Mouse (Mus musculus): ENCODE results near the gene Arl3. TPM values are rescaled to one million over a fixed set of nuclear protein-coding genes. Genes with fewer than 3 reads are reported as not detected.

Gene Arl3
- polyA plus RNA-seq, 1 experiment from 2014 or later = 192 TPM

DNA sequence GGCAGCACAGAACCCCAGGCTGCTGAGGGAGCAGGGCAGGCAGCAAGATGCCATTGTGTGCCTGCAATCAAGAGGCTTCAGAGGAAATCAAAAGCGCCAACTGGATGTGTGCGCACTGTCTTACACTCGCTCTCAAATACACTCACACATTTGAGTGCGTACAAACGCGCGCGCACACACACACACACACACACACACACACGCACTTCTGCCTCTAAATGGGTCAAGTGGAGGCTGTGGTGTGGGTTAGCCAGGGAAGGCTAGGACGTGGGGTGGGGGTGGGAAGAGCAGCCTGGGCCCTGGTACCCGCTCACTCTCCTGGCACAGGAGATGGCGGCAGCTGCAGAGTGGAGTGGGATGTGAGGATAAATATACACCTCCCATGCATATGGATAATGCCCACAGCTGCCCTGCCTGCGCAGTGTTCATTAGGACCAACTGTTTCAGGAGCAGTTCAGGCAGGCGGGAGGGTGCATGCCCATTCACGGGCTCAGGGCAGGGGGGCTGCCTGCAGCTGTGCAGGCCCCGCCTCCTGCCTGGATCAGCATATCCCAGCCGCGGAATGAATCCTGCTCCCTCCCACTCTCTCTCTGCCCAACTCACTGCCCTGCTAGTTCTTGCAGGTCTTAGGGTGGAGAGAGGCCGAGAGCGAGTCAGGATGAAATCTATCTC is 49.4 kb downstream of the Arl3 start:
- peak; percentile 89 for ATAC-seq (ENCODE audit: insufficient number of reproducible peaks, insufficient read depth, low FRiP score, low TSS enrichment, low read depth)
- H3K36me3 ChIP-seq = no peaks in the 10 kb centered on the region
- H3K9ac ChIP-seq = peak overlapping the region; percentile 47; the same call in 1 of the 2 replicates
- H3K4me2 ChIP-seq = peak overlapping the region; percentile 64
- whole genome bisulfite sequencing = 5% methylated on average over 20 of the region's 20 CpGs
- H3K27me3 ChIP-seq = no peaks in the 10 kb centered on the region
- peaks cover 62% of the 10 kb centered on the region for H3K4me1 ChIP-seq
- peak overlapping the region; percentile 83 for H3K27ac ChIP-seq
- H3K4me3 ChIP-seq = peak overlapping the region; percentile 32
- H3K9me3 ChIP-seq = no peaks in the 10 kb centered on the region

DNA sequence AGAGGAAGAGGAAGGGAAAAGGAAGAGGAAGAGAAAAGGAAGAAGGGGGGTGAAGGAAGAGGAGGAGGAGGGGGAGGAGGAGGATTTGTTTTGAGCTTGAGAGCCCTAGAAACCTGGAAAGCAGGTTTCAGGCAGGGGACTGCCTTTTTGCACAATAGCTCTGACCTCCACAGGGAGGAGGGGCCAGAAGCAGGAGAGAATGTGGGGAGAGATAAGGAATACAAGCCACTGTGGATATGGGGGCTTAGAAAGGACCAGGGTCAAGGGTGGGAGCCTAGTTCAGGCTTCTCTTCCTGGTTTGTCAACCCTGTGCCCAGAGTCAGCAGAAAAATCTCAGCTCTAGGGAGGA is 49.9 kb downstream of the Arl3 start:
- peak overlapping the region; percentile 83 for H3K27ac ChIP-seq
- peak overlapping the region; percentile 64 for H3K4me2 ChIP-seq
- no peaks in the 10 kb centered on the region for H3K27me3 ChIP-seq
- peaks cover 62% of the 10 kb centered on the region for H3K4me1 ChIP-seq
- H3K36me3 ChIP-seq = no peaks in the 10 kb centered on the region
- ATAC-seq (ENCODE audit: insufficient number of reproducible peaks, insufficient read depth, low FRiP score, low TSS enrichment, low read depth) = no peak
- H3K9me3 ChIP-seq = no peaks in the 10 kb centered on the region
- peak overlapping the region; percentile 32; the same call in 1 of the 2 replicates for H3K4me3 ChIP-seq
- peak overlapping the region; percentile 47; the same call in 1 of the 2 replicates for H3K9ac ChIP-seq

DNA sequence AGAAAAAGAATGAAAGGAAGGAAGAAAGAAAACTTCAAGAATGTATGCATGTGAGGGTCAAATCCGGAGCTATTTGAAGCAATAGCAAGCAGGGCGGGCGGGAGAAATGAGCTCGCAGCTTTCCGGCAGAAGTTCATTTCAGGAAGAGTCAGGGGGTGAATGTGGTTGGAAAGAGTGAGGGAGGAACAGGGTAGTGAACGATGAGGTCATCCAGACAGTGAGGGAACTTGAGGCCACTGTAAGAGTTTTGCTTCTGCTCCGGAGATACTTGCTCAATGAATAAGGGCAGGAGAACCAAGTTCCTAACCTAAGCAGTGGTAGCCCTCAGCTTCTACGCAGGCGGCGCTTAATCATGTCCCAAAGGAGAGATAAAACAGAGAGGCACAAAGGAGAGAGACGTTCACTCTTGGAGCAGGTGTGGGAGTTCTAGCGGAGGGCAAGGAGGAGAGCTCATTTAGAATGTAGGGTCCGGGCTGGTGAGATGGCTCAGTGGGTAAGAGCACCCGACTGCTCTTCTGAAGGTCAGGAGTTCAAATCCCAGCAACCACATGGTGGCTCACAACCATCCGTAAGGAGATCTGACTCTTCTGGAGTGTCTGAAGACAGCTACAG is 50.5 kb downstream of the Arl3 start:
- H3K9ac ChIP-seq = no peak overlapping the region
- H3K27ac ChIP-seq = 0 out of 2 replicates have a peak overlapping the region, but pooled peaks have one; percentile 83
- H3K9me3 ChIP-seq = no peaks in the 10 kb centered on the region
- ATAC-seq (ENCODE audit: insufficient number of reproducible peaks, insufficient read depth, low FRiP score, low TSS enrichment, low read depth) = no peak
- peaks cover 62% of the 10 kb centered on the region for H3K4me1 ChIP-seq
- H3K27me3 ChIP-seq = no peaks in the 10 kb centered on the region
- no peak overlapping the region for H3K4me2 ChIP-seq
- no peak overlapping the region for H3K4me3 ChIP-seq
- no peaks in the 10 kb centered on the region for H3K36me3 ChIP-seq
- WGBS = 40% methylated on average over 15 of the region's 15 CpGs

DNA sequence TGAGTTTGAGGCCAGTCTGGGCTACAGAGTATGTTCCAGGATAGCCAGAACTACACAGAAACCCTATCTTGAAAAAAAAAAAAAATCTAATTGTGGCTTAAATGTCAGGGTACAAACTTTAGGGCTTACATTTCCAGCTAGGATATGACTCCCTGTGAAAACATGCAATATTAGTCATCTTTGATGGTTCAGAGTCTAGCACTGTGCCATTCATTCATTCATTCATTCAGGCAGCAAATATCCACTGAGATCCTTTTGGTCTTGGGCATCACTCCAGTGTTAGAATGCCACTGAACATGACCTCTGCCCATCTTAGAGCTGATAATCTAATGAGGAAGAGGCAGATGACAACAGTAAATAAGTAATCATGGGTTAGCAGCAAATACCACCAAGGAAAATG is 51.3 kb downstream of the Arl3 start:
- H3K4me1 ChIP-seq = peaks cover 64% of the 10 kb centered on the region
- ATAC-seq (ENCODE audit: insufficient number of reproducible peaks, insufficient read depth, low FRiP score, low TSS enrichment, low read depth) = no peak
- no peaks in the 10 kb centered on the region for H3K9me3 ChIP-seq
- no peak overlapping the region for H3K4me3 ChIP-seq
- no peak overlapping the region for H3K4me2 ChIP-seq
- H3K27me3 ChIP-seq = no peaks in the 10 kb centered on the region
- H3K9ac ChIP-seq = no peak overlapping the region
- H3K27ac ChIP-seq = no peak overlapping the region
- no peaks in the 10 kb centered on the region for H3K36me3 ChIP-seq

DNA sequence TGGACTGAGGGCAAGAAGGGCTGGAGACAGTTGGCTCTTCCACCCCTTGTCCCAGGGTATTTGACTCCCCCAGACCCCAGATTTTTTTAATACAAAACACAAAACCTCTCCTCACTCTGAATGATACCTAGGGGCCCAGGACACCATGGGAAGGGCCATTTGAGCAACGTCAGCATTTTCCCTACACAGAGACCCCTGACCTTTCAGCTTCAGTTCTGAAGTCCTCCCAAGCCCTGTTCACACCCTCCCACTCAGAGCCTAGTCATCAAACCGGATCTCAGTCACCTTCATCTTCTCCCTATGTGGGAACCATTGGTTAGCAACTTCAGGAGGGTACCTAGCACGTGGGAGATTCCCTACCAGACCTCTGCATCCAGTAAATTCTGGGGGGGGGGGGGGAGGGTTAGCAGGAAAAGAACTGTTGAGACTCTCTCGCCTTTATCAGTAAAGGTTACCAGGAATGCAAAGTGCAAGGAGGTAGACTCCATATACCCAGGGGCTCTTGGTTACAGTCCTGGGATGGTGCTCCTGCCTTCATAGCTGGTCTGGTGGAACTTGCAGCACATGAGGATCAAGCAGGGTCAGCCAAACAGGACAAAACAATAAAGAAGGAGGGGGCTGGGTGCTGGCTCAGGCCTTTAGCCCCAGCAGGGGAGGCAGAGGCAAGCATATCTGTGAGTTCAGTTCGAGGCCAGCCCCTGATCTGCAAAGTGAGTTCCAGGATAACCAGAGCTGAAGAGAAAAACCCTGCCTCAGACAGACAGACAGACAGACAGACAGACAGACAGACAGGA is 54.0 kb downstream of the Arl3 start:
- peak overlapping the region; percentile 60 for H3K4me2 ChIP-seq
- 12% methylated on average over 5 of the region's 5 CpGs for WGBS
- H3K4me1 ChIP-seq = peaks cover 39% of the 10 kb centered on the region
- H3K27ac ChIP-seq = peak overlapping the region; percentile 62; the same call in 1 of the 2 replicates
- peak overlapping the region; percentile 54 for H3K9ac ChIP-seq
- peak overlapping the region; percentile 25; the same call in 1 of the 2 replicates for H3K4me3 ChIP-seq
- H3K9me3 ChIP-seq = no peaks in the 10 kb centered on the region
- no peak for ATAC-seq (ENCODE audit: insufficient number of reproducible peaks, insufficient read depth, low FRiP score, low TSS enrichment, low read depth)
- no peaks in the 10 kb centered on the region for H3K27me3 ChIP-seq
- peaks cover 20% of the 10 kb centered on the region for H3K36me3 ChIP-seq

DNA sequence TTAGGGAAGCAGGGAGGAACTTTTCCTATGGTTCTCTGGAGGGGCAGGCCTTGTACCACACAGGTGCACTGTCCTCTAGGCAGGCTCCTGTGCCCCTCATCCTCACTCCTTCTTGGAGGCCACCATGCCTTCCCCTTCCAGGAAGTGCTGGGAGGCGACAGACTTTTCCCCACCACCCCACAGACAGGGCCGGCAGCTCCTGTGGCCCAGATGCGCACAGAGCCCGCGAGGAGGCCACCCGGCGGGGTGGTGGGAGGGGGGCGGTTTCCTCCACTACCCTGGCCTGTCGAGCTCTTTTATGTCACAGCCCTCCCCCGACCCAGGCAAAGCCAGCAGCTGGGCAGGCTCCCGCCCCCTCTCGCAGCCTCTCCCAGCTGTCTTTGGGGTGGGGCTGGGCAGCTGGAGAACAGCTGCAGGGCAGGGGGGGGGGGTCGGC is 54.6 kb downstream of the Arl3 start:
- Histone ChIP-seq H3K9ac (peak overlapping the region; percentile 54), H3K4me1 (peaks cover 32% of the 10 kb centered on the region), H3K27ac (peak overlapping the region; percentile 62), H3K36me3 (peaks cover 26% of the 10 kb centered on the region), H3K27me3 (no peaks in the 10 kb centered on the region), H3K9me3 (no peaks in the 10 kb centered on the region), H3K4me2 (peak overlapping the region; percentile 60), H3K4me3 (peak overlapping the region; percentile 25)
- ATAC-seq (ENCODE audit: insufficient number of reproducible peaks, insufficient read depth, low FRiP score, low TSS enrichment, low read depth) = peak; percentile 54
- 3% methylated on average over 10 of the region's 13 CpGs for WGBS

DNA sequence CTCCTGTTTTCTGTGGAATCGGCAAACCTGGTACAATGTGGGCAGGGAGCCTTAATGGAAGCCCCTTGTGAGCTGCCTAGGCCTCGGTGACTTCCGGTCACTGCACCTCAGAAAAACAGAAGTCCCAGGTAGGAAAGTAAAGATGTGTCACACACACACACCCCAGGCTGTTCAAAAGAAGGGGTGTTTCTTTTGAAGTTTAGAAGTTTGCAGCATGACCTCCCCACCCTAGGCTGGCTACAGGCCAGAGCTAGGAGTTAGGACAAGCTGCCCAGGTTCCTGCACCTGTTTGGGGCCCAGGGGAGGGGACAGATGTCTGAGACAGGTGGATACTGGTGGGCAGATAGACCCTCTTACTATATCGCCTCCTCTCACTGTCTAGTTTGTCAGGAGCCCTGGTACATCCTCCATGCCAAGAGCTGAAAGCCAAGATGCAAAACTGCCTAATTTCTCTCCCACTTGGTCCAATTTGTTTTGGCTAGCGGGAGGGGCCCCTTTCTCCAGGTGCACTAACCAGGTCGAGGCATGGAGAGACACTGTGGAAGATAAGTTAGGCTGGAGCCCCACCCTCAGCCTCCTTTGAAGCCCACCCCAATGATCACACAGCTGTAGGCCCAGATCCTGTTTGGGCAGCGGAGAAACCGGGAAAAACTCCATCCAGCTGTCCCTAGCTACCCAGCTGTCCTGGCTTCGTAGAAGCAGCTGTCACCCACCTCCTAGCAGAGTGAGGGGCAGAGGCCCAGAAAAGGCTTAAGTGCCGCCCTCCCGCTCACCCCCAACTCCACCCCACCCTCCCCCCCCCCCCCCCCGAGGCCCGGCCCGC is 55.3 kb downstream of the Arl3 start:
- peaks cover 26% of the 10 kb centered on the region for H3K4me1 ChIP-seq
- no peaks in the 10 kb centered on the region for H3K27me3 ChIP-seq
- ATAC-seq (ENCODE audit: insufficient number of reproducible peaks, insufficient read depth, low FRiP score, low TSS enrichment, low read depth) = 0 out of 2 replicates have a peak, but pooled peaks have one; percentile 1
- H3K36me3 ChIP-seq = peaks cover 32% of the 10 kb centered on the region
- H3K27ac ChIP-seq = peak overlapping the region; percentile 62
- 30% methylated on average over 11 of the region's 14 CpGs for WGBS
- H3K4me3 ChIP-seq = peak overlapping the region; percentile 25; the same call in 1 of the 2 replicates
- no peaks in the 10 kb centered on the region for H3K9me3 ChIP-seq
- H3K9ac ChIP-seq = peak overlapping the region; percentile 54
- peak overlapping the region; percentile 60 for H3K4me2 ChIP-seq

DNA sequence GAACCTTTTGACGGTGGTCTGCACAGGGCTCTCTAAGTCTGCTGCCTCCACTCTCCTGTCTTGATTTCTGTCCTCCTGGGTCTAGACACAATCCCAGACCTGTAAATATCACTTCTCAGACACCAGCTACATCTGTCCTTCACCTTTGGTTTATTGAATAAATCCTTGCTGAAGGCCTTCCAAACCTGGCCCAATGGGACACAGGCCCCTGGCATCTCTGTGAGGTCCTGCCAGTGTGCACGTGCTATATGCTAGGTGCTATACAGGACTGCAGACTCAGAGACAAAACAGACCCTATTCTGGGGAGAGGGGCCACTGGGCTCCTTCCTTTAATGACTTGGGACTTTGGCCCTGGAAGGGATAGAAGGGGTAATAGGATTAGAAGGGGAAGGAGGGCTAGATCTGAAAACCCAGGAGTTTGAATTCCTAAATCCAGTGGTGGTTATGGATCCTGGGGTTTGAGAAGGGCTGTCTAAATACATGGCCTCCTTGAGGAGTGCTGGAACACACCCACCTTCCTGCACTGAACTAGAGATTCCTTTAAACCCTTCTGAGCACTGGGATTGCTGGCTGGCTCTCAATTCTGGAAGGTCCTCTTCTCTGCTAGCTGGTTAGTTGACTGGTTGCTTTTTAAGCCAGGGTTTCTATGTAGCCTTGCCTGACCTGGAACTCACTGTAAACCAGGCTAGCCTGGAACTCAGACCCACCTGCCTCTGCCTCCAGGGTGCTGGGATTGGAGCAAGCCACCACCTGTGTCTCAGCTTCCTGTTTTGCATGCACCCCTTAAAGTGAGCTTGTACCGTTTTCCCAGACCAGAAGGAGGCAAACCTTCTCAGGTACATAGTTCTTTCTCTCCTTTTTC is 56.1 kb downstream of the Arl3 start:
- ATAC-seq (ENCODE audit: insufficient number of reproducible peaks, insufficient read depth, low FRiP score, low TSS enrichment, low read depth) = no peak
- Histone ChIP-seq H3K27ac (peak overlapping the region; percentile 62; the same call in 1 of the 2 replicates), H3K27me3 (no peaks in the 10 kb centered on the region), H3K4me2 (no peak overlapping the region), H3K9ac (no peak overlapping the region), H3K9me3 (no peaks in the 10 kb centered on the region), H3K4me1 (peaks cover 25% of the 10 kb centered on the region), H3K36me3 (peaks cover 41% of the 10 kb centered on the region), H3K4me3 (no peak overlapping the region)
- WGBS = 57% methylated on average over 3 of the region's 3 CpGs

DNA sequence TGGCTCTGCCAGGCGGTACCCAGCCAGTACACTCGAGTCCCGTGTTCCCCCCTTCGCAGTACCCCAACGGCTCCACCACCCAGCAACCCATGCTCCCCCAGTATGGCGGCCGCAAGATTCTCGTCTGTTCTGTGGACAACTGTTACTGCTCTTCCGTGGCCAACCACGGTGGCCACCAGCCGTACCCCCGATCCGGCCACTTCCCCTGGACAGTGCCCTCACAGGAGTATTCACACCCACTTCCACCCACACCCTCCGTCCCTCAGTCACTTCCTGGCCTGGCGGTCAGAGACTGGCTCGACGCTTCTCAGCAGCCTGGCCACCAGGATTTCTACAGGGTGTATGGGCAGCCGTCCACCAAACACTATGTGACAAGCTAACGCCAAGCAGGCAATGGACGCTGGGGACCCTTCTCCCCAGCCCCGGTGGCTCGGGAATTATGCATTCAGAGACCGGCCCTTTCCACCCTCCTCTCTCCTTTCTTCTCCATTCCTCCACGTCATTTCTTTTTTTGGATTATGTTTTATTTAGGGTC is 57.6 kb downstream of the Arl3 start:
- WGBS = 95% methylated on average over 24 of the region's 24 CpGs
- H3K36me3 ChIP-seq = peaks cover 56% of the 10 kb centered on the region
- ATAC-seq (ENCODE audit: insufficient number of reproducible peaks, insufficient read depth, low FRiP score, low TSS enrichment, low read depth) = no peak
- H3K4me1 ChIP-seq = peaks cover 29% of the 10 kb centered on the region
- no peak overlapping the region for H3K4me3 ChIP-seq
- no peaks in the 10 kb centered on the region for H3K27me3 ChIP-seq
- no peak overlapping the region for H3K9ac ChIP-seq
- no peaks in the 10 kb centered on the region for H3K9me3 ChIP-seq
- H3K4me2 ChIP-seq = no peak overlapping the region
- H3K27ac ChIP-seq = no peak overlapping the region

DNA sequence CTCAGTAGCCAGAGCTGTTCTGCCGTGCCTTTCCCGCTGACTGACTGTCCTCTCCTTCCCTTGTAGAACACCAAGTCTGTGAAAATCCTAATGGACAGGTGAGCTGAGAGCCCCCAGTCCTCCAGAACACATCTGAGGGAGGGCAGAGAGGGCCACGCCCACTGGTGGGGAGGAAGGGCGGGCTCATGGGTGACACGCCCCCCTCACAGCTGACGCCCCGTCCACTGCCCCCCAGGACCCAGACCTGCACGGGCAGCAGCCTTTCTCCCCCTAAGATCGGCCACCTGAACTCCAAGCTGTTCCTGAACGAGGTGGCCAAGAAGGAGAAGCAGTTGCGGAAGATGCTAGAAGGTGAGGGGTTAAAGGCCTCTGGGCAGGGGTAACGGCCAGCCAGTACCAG is 58.6 kb downstream of the Arl3 start:
- H3K4me3 ChIP-seq = no peak overlapping the region
- H3K36me3 ChIP-seq = peaks cover 65% of the 10 kb centered on the region
- H3K4me2 ChIP-seq = no peak overlapping the region
- ATAC-seq (ENCODE audit: insufficient number of reproducible peaks, insufficient read depth, low FRiP score, low TSS enrichment, low read depth) = no peak
- no peaks in the 10 kb centered on the region for H3K9me3 ChIP-seq
- no peaks in the 10 kb centered on the region for H3K27me3 ChIP-seq
- H3K4me1 ChIP-seq = peaks cover 39% of the 10 kb centered on the region
- WGBS = 80% methylated on average over 12 of the region's 12 CpGs
- no peak overlapping the region for H3K27ac ChIP-seq
- H3K9ac ChIP-seq = no peak overlapping the region
